Mouse (Mus musculus): ENCODE measurements at regions not wholly inside any gene's neighbourhood (a gene's known extent, or its start where the extent isn't known, plus 50 kb on each side); places are given as distances from the start of the nearest gene placed in this dataset.

GRCm38 (mm10) chr8:80263468-80263945 lies 205.7 kb upstream of the Hhip start:
- DNase-seq (ENCODE audit: low spot score in 2 of 2) = no peak

- DNase-seq (ENCODE audit: low spot score in 2 of 2) = no peak
Observed at GRCm38 (mm10) chr8:80262911-80263310, 205.1 kb upstream of the Hhip start.

GRCm38 (mm10) chr8:80253541-80253940 lies 195.7 kb upstream of the Hhip start:
- no peak for DNase-seq (ENCODE audit: low spot score in 2 of 2)

- no peak for DNase-seq (ENCODE audit: low spot score in 2 of 2)
Observed at GRCm38 (mm10) chr8:80251595-80251994, 193.8 kb upstream of the Hhip start.

- no peak for DNase-seq (ENCODE audit: low spot score in 2 of 2)
Observed at GRCm38 (mm10) chr8:80250305-80251161, 192.7 kb upstream of the Hhip start.

- DNase-seq (ENCODE audit: low spot score in 2 of 2) = no peak
Observed at GRCm38 (mm10) chr8:80249762-80250161, 192.0 kb upstream of the Hhip start.

- DNase-seq (ENCODE audit: low spot score in 2 of 2) = no peak
Observed at GRCm38 (mm10) chr8:80239879-80240278, 182.1 kb upstream of the Hhip start.

- DNase-seq (ENCODE audit: low spot score in 2 of 2) = no peak
Observed at GRCm38 (mm10) chr8:80210361-80210760, 152.6 kb upstream of the Hhip start.

- no peak for DNase-seq (ENCODE audit: low spot score in 2 of 2)
Observed at GRCm38 (mm10) chr8:80204678-80205654, 147.2 kb upstream of the Hhip start.

- DNase-seq (ENCODE audit: low spot score in 2 of 2) = no peak
Observed at GRCm38 (mm10) chr8:80203769-80204677, 146.2 kb upstream of the Hhip start.

GRCm38 (mm10) chr8:80197680-80198079 lies 139.9 kb upstream of the Hhip start:
- DNase-seq (ENCODE audit: low spot score in 2 of 2) = no peak

- DNase-seq (ENCODE audit: low spot score in 2 of 2) = no peak
Observed at GRCm38 (mm10) chr8:80190510-80190908, 132.7 kb upstream of the Hhip start.

GRCm38 (mm10) chr8:80189797-80190509 lies 132.1 kb upstream of the Hhip start:
- no peak for DNase-seq (ENCODE audit: low spot score in 2 of 2)

- no peak for DNase-seq (ENCODE audit: low spot score in 2 of 2)
Observed at GRCm38 (mm10) chr8:80185286-80185685, 127.5 kb upstream of the Hhip start.

GRCm38 (mm10) chr8:80168688-80169087 lies 110.9 kb upstream of the Hhip start:
- no peak for DNase-seq (ENCODE audit: low spot score in 2 of 2)

GRCm38 (mm10) chr8:80149458-80150083 lies 91.8 kb upstream of the Hhip start:
- no peak for DNase-seq (ENCODE audit: low spot score in 2 of 2)

- no peak for DNase-seq (ENCODE audit: low spot score in 2 of 2)
Observed at GRCm38 (mm10) chr8:80147929-80148328, 90.1 kb upstream of the Hhip start.

- DNase-seq (ENCODE audit: low spot score in 2 of 2) = no peak
Observed at GRCm38 (mm10) chr8:80138481-80138880, 80.7 kb upstream of the Hhip start.

GRCm38 (mm10) chr8:80120378-80120965 lies 62.7 kb upstream of the Hhip start:
- DNase-seq (ENCODE audit: low spot score in 2 of 2) = no peak

Data from adrenal gland, adult 18-20 months (tissue).